Mouse (Mus musculus): ENCODE measurements around the gene Slx4ip. TPM values are rescaled to one million over a fixed set of nuclear protein-coding genes. Genes with fewer than 3 reads are reported as not detected.

Slx4ip gene
- polyA plus RNA-seq, 1 experiment: 0.68 TPM

- H3K27ac ChIP-seq (ENCODE audit: insufficient read depth, low read length): no peak overlapping the region
- H3K36me3 ChIP-seq (ENCODE audit: control insufficient read depth, insufficient read depth, low read length): no peaks in the 10 kb centered on the region
- H3K4me3 ChIP-seq (ENCODE audit: extremely low read depth, insufficient read depth, insufficient read length): no peak overlapping the region
- TF ChIP-seq CTCF (IDR thresholded peaks at IDR 0.05; ENCODE audit: extremely low read depth, insufficient read depth, insufficient read length, insufficient replicate concordance) (no peak), POLR2A (IDR thresholded peaks at IDR 0.05; ENCODE audit: low read depth, low read length) (no peak)
- WGBS: 85% methylated on average over 4 of the region's 4 CpGs
- H3K4me1 ChIP-seq (ENCODE audit: control insufficient read depth, insufficient read depth, insufficient read length): no peaks in the 10 kb centered on the region
- no peak for DNase-seq (ENCODE audit: low read depth in 1 of 2, low spot score in 2 of 2)
- no peaks in the 10 kb centered on the region for H3K27me3 ChIP-seq (ENCODE audit: control insufficient read depth, insufficient read depth, low read length)
Measured at GRCm38 (mm10) chr2:137078771-137079170, 187.8 kb downstream of the Slx4ip start.

DNA sequence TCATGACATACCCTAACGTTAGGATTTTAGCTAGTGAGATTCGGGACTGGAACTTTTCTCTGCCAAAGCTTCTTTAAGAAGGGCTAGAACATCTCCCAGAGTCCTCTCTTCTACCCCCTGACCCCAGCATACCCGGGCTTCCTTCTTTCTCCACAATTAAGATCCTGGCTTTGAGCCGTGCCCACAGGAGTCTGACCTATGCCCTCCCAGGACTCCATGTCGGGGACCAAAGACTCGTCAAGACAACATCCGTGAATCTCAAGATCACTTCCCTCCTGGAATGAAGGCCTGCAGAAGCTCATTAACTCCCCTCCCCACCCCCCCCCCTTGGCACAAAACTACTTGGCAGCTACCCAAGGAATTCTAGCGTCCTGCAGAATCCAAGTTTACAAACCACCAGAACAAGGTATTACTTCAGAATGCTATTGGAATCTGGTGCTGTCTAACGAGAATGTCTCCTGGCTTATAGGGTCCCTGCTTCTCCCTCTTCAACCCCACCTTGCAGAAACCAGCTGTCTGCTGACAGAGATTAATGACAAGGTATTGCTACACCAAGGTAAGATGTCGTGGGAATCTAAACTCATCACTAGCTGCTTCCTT is 188.8 kb downstream of the Slx4ip start:
- Histone ChIP-seq H3K4me1 (ENCODE audit: control insufficient read depth, insufficient read depth, insufficient read length) (no peaks in the 10 kb centered on the region), H3K36me3 (ENCODE audit: control insufficient read depth, insufficient read depth, low read length) (no peaks in the 10 kb centered on the region), H3K4me3 (ENCODE audit: extremely low read depth, insufficient read depth, insufficient read length) (no peak overlapping the region), H3K27me3 (ENCODE audit: control insufficient read depth, insufficient read depth, low read length) (no peaks in the 10 kb centered on the region), H3K27ac (ENCODE audit: insufficient read depth, low read length) (no peak overlapping the region)
- 76% methylated on average over 10 of the region's 10 CpGs for WGBS
- DNase-seq (ENCODE audit: low read depth in 1 of 2, low spot score in 2 of 2): no peak
- TF ChIP-seq CTCF (IDR thresholded peaks at IDR 0.05; ENCODE audit: extremely low read depth, insufficient read depth, insufficient read length, insufficient replicate concordance) (no peak), POLR2A (IDR thresholded peaks at IDR 0.05; ENCODE audit: low read depth, low read length) (no peak)

- Histone ChIP-seq H3K4me1 (ENCODE audit: control insufficient read depth, insufficient read depth, insufficient read length) (no peaks in the 10 kb centered on the region), H3K27ac (ENCODE audit: insufficient read depth, low read length) (no peak overlapping the region), H3K27me3 (ENCODE audit: control insufficient read depth, insufficient read depth, low read length) (no peaks in the 10 kb centered on the region), H3K4me3 (ENCODE audit: extremely low read depth, insufficient read depth, insufficient read length) (no peak overlapping the region), H3K36me3 (ENCODE audit: control insufficient read depth, insufficient read depth, low read length) (no peaks in the 10 kb centered on the region)
- 69% methylated on average over 6 of the region's 6 CpGs for WGBS
- DNase-seq (ENCODE audit: low read depth in 1 of 2, low spot score in 2 of 2): no peak
- TF ChIP-seq CTCF (IDR thresholded peaks at IDR 0.05; ENCODE audit: extremely low read depth, insufficient read depth, insufficient read length, insufficient replicate concordance) (no peak), POLR2A (IDR thresholded peaks at IDR 0.05; ENCODE audit: low read depth, low read length) (no peak)
Measured at GRCm38 (mm10) chr2:137080468-137080867, 189.4 kb downstream of the Slx4ip start.

DNA sequence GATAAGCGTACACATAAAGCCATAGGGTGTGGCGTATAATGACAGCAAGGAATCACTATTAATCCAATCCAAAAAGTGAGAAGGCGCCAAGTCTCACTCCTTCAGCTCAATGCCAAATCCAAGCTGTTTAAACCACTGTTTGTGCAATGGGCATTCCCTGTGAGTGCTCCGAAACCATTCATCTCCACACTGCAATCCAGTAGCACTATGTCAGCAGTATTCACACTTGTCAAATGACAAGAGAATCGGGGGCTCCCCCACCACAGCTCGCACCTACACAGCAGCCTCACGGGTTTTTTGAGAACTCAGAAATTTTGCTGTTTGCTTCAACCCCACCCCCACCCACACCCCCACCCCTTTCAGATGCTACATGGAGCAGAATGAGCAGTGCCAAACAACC is 190.0 kb downstream of the Slx4ip start:
- no peak for TF ChIP-seq CTCF (IDR thresholded peaks at IDR 0.05; ENCODE audit: extremely low read depth, insufficient read depth, insufficient read length, insufficient replicate concordance)
- TF ChIP-seq POLR2A (IDR thresholded peaks at IDR 0.05; ENCODE audit: low read depth, low read length): no peak
- WGBS: 91% methylated on average over 7 of the region's 7 CpGs

GRCm38 (mm10) chr2:137082896-137083620 is 192.0 kb downstream of the Slx4ip start:
- Histone ChIP-seq H3K4me1 (ENCODE audit: control insufficient read depth, insufficient read depth, insufficient read length) (no peaks in the 10 kb centered on the region), H3K27ac (ENCODE audit: insufficient read depth, low read length) (peak overlapping the region; percentile 32; the same call in 1 of the 2 replicates)
- 86% methylated on average over 24 of the region's 24 CpGs for WGBS

More for the DNA sequence above, 190.0 kb downstream of the Slx4ip start:
- no peak for DNase-seq (ENCODE audit: low read depth in 1 of 2, low spot score in 2 of 2)
- Histone ChIP-seq H3K27ac (ENCODE audit: insufficient read depth, low read length) (no peak overlapping the region), H3K27me3 (ENCODE audit: control insufficient read depth, insufficient read depth, low read length) (no peaks in the 10 kb centered on the region), H3K4me3 (ENCODE audit: extremely low read depth, insufficient read depth, insufficient read length) (no peak overlapping the region), H3K36me3 (ENCODE audit: control insufficient read depth, insufficient read depth, low read length) (no peaks in the 10 kb centered on the region), H3K4me1 (ENCODE audit: control insufficient read depth, insufficient read depth, insufficient read length) (no peaks in the 10 kb centered on the region)

DNA sequence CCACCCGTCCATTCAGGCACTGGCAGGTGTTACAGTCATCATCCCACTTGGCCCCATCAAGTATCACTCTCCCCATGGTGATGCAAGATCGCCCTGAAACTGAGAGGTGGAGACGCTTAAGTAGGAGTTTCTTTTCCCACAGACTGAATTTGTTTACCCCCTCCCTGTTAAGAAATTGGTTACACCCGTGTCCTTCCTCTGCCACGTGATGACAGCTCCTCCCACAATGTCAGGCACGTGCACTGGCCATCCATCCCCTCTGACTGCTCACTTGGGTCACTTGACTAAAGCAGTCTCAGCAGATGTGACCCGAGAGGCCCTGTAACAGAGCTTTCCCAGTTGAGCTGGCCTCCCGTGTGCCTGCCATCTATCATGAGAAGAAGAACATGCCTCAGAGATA is 194.2 kb downstream of the Slx4ip start:
- no peak overlapping the region for H3K27ac ChIP-seq (ENCODE audit: insufficient read depth, low read length)
- no peaks in the 10 kb centered on the region for H3K4me1 ChIP-seq (ENCODE audit: control insufficient read depth, insufficient read depth, insufficient read length)
- no peaks in the 10 kb centered on the region for H3K36me3 ChIP-seq (ENCODE audit: control insufficient read depth, insufficient read depth, low read length)
- TF ChIP-seq POLR2A (IDR thresholded peaks at IDR 0.05; ENCODE audit: low read depth, low read length): no peak
- no peak for TF ChIP-seq CTCF (IDR thresholded peaks at IDR 0.05; ENCODE audit: extremely low read depth, insufficient read depth, insufficient read length, insufficient replicate concordance)
- H3K4me3 ChIP-seq (ENCODE audit: extremely low read depth, insufficient read depth, insufficient read length): no peak overlapping the region
- no peaks in the 10 kb centered on the region for H3K27me3 ChIP-seq (ENCODE audit: control insufficient read depth, insufficient read depth, low read length)
- 83% methylated on average over 8 of the region's 8 CpGs for WGBS
- DNase-seq (ENCODE audit: low read depth in 1 of 2, low spot score in 2 of 2): no peak

More at GRCm38 (mm10) chr2:137082896-137083620, 192.0 kb downstream of the Slx4ip start:
- no peak overlapping the region for H3K4me3 ChIP-seq (ENCODE audit: extremely low read depth, insufficient read depth, insufficient read length)
- DNase-seq (ENCODE audit: low read depth in 1 of 2, low spot score in 2 of 2): no peak
- H3K27me3 ChIP-seq (ENCODE audit: control insufficient read depth, insufficient read depth, low read length): no peaks in the 10 kb centered on the region
- no peaks in the 10 kb centered on the region for H3K36me3 ChIP-seq (ENCODE audit: control insufficient read depth, insufficient read depth, low read length)
- TF ChIP-seq CTCF (IDR thresholded peaks at IDR 0.05; ENCODE audit: extremely low read depth, insufficient read depth, insufficient read length, insufficient replicate concordance) (no peak), POLR2A (IDR thresholded peaks at IDR 0.05; ENCODE audit: low read depth, low read length) (no peak)
